Mouse (Mus musculus) hindlimb bud, embryonic 11.5 days (tissue): Measurements from ENCODE around the gene Iqce.

ENCODE experiments used
- DNase-seq: peaks from one replicate; pipeline ENCODE4 v3.0.0-alpha.2; 2012; ENCODE audit warnings: low read depth, low spot score; ENCODE audit errors: extremely low spot score

The Iqce gene

DNA sequence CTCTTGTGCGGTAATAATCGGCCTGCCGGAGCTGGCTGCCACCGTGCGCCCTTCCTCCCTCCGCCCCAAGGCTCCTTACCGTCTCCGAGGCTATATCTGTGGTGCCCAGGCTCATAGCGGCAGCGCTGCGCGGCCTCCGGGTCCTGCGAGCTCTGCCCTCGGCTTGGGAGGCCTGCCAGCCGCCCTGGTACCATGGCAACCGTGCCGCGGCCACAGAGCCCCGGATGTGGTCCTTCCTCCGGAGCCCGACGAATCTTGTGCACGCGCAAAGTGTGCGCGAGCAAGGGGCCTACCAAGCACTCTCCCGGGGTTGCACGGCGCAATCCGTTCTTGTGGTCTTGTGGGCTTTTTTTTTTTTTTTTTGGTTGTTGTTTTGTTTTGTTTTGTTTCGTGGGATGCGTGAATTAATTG lies at the start of gene Iqce:
Iqce (minus strand) TSS at position 276 of the 411 bp plus-strand sequence.
- peak; percentile 74 for DNase-seq

DNA sequence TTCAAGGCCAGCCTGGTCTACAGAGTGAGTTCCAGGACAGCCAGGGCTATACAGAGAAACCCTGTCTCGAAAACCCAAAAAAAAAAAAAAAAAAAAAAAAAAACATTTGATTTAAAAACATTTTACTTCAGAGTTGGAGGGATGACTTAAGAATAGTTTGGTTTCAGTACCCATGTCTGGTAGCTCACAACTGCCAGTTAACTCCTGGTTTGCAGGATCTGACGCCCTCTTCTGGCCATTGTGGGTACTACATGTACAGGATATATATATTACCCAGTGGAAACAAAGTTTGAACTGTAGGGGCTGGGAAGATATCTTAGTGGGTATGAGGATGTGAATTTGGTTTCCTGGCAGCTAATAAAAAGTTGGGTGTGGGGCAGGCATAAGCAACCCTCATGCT lies 48.7 kb upstream of the Iqce start:
- DNase-seq: no peak

- DNase-seq: peak; percentile 52
These were observed 47.1 kb upstream of the Iqce start for GRCm38 (mm10) chr5:140749062-140749875.

GRCm38 (mm10) chr5:140748425-140748824 lies 46.2 kb upstream of the Iqce start:
- DNase-seq: no peak

- DNase-seq: no peak
These were observed 41.5 kb upstream of the Iqce start for GRCm38 (mm10) chr5:140743706-140744131.

DNA sequence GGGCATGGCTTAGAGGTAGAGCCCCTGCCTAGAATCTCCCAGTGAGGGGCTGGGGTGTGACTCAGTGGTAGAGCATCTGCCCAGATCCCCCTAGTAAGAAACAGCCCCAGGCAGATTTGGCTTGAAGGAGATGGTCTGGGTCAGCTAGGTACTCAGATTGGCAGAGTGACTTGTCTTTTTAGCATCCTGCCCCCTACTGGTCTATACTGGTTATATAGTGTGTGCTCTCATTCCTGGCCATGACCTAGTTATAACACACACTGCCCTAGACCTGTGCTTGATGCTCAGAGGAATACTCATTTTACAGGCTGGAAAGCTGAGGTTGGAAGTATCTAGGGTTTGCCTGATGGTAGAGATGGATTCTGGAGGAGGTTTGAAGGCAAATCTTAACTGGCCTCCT lies 39.7 kb upstream of the Iqce start:
- DNase-seq: no peak

DNA sequence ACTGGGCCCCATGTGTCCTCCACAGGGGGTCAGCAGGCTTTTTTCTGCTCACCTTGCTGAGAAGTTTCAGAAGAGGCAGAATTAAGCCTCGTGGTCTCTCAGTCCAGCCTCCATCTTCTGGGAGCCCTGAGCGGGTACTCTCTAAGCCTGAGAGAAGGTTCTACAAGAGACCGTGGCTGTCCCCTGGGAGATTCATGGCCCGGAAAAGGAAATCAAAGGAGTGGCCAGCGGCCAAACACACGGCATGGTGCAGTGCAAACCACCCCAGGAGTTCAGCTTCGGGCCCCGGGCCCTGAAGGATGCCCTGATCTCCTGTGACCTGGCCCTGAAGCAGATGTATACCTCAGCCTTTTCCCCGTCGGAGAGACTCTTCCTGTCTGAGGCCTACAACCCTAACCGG lies 38.9 kb upstream of the Iqce start:
- no peak for DNase-seq

- no peak for DNase-seq
These were observed 37.6 kb upstream of the Iqce start for GRCm38 (mm10) chr5:140739813-140740212.

- DNase-seq: no peak
These were observed 34.0 kb upstream of the Iqce start for GRCm38 (mm10) chr5:140736166-140736565.

- no peak for DNase-seq
These were observed 33.1 kb upstream of the Iqce start for GRCm38 (mm10) chr5:140735297-140735696.

DNA sequence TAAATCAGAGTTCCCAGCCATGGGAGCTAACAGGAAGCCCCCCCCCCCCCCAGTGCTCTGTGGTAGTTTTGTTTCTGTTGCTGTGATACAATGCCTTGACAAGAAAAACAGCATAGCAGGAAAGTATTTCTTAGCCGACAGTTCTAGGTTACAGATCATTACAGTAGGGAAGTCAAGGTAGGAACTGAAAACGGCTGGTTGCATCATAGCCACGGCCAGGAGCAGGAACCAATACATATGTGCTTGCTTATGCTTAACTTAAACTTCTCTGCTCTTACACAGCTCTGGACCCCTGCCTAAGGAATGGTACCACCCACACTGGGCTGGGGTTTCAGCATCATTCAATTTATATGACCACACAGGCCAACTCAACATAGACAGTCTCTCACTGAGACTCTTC lies 31.2 kb upstream of the Iqce start:
- DNase-seq: no peak

GRCm38 (mm10) chr5:140732195-140732594 lies 30.0 kb upstream of the Iqce start:
- DNase-seq: no peak

DNA sequence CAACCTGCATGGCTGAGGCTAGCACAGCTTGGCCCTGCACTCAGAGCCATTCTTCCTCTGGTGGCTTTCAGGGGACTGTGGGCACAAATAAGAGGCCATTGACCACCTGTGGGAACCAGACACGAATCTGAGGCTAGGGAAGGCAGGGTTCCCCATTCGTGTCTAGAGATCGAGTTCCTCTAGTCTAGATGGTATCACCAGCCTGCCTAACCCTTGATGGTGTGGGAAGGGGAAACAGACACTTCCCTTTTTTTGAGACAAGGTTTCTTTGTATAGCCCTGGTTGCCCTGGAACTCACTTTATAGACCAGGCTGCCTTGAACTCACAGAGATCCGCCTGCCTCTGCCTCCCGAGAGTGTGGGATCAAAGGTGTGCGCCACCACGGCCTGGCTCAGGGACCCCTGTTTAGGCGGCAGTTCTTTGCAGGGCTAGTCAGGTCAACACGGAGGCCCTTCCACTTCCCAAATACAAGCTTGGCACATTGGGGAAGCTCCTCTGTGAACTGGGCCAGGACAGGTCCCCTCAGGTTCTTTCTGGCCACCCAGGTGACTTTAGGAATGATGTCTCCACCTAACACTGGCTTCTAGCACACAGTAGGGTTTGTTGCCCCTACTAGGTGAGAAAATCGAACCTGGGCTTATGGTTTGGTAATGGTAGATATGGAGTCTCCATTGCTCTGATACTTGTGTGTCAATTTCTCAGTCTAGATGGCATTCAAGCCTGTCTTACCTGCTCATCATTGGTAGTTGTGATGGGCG lies 29.0 kb upstream of the Iqce start:
- no peak for DNase-seq

- DNase-seq: no peak
These were observed 25.0 kb upstream of the Iqce start for GRCm38 (mm10) chr5:140726946-140727740.

- no peak for DNase-seq
These were observed 24.1 kb upstream of the Iqce start for GRCm38 (mm10) chr5:140726062-140726839.

DNA sequence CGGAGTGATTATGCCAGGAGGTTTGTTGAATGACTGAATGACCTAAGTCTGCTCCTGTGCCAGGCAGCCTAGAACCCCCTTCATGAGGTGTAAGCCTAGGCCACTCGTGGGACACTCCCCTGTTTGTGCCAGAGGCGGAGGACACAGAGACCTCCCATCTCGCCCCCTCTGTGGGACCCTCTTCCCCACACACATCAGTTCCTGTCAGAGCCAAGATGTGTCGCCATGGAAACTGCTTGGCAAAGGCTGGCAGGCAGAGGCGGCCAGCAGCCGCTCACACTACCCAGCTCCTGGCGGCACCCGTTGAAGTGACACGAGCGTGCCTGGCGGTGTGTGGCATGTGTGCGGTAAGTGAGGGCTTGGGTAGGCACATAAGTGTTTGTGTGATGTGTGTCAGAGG lies 21.6 kb upstream of the Iqce start, which contains the start of gene Amz1:
Amz1 (plus strand) TSS at position 306 of the 400 bp plus-strand sequence.
- no peak for DNase-seq

- DNase-seq: no peak
These were observed 19.9 kb upstream of the Iqce start for GRCm38 (mm10) chr5:140722121-140722520.

GRCm38 (mm10) chr5:140720773-140721172 lies 18.6 kb upstream of the Iqce start:
- DNase-seq: no peak

DNA sequence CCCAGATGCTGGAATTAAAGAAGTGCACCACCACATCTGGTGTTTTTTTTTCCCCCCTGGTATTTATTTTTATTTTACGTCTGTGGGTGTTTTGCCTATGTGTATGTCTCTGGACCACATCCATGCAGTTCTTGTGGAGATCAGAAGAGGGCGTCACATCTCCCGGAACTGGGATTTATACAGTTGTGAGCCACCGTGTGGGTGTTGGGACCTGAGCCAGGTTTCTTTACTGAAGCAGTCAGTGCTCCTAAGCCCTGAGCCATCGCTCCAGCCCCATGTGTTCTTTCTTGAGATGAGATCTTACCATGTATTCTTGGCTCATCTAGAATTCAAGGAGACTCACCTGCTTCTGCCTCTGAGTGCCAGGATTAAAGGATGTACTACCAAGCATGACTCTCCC lies 8.9 kb upstream of the Iqce start:
- DNase-seq: no peak

DNA sequence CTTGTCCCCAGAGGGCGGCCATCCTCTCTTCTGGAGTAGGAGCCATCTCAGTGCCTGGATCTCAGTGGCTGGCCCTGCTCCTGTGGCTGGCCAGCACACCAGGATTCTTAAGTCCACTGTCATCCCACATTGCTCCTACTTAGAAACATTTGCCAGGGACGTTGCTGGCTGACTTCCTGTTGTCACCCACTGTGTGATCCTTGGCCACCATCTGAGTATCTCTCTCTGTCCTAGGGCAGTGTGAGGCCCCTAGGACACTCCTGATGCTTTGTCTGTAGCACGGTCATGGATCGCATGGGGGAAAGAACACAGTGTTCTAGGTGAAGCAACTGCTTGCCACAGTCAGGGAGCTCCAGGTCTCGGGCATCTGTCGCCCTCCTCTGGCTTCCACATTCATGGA lies 8.1 kb upstream of the Iqce start:
- DNase-seq: no peak
